Mouse (Mus musculus) spleen, adult 2 months (tissue): ENCODE measurements around the gene Scp2.

Source experiments
- CTCF ChIP-seq: fragments of 200-500 bp; IDR thresholded peaks from 2 replicates; pipeline ENCODE4 v1.5.1; 2011; ENCODE audit warnings: mild to moderate bottlenecking, inconsistent platforms; ENCODE audit not compliant: insufficient read depth, insufficient read length, insufficient replicate concordance; ENCODE audit errors: extremely low read depth
- POLR2A ChIP-seq: fragments of 200-500 bp; IDR thresholded peaks from 2 replicates; pipeline ENCODE4 v1.6.1; 2011; ENCODE audit warnings: low read depth, low read length, inconsistent platforms

- no peak for TF ChIP-seq POLR2A
- TF ChIP-seq CTCF: no peak
Observed at GRCm38 (mm10) chr4:108136938-108137337, 7.9 kb downstream of the Scp2 start.
